Comparison of ENCODE assay signal across 16 mouse cellular contexts in the genomic region with DNA sequence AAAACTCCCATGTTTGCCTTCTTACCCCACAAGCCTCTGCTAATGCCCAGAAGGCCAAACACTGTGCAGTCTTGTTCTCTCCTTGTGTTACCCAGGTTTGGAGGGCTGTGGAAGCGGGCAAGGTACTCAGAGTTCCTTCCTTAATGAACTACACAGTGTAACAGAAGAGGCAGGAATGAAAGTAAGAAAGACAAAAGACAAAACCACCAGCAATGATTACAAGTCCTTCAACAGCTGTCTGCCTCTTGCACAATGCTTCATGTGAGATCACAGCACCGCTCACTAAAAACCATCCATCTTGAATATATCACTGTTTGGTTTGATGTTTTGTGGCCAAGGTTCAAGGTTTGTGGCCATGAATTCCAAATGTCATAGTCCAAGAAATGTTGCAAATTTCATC.
"Had no signal": no experiment of that assay in that cellular context is flagged by ENCODE, and none has a peak within 500 bp of the region (broad histone marks: within the 10 kb centered on the region; RNA-seq: fewer than 3 reads in every experiment).

No protein-coding gene starts in this region.

- H3K27me3 ChIP-seq: limb, embryonic 13.5 days; liver, embryonic 15.5 days; lung, embryonic 15.5 days; midbrain, embryonic 13.5 days; neural tube, embryonic 15.5 days had no signal

- H3K9ac ChIP-seq: limb, embryonic 13.5 days; liver, embryonic 15.5 days; lung, embryonic 15.5 days; midbrain, embryonic 13.5 days; neural tube, embryonic 15.5 days had no signal

- H3K4me2 ChIP-seq: limb, embryonic 13.5 days; liver, embryonic 11.5 days; liver, embryonic 15.5 days; lung, embryonic 15.5 days; midbrain, embryonic 13.5 days; neural tube, embryonic 15.5 days had no signal

- ATAC-seq: midbrain, embryonic 13.5 days had no signal

- H3K36me3 ChIP-seq: limb, embryonic 13.5 days; liver, embryonic 15.5 days; lung, embryonic 15.5 days; midbrain, embryonic 13.5 days; neural tube, embryonic 15.5 days had no signal

- H3K9me3 ChIP-seq: limb, embryonic 13.5 days; liver, embryonic 15.5 days; lung, embryonic 15.5 days; midbrain, embryonic 13.5 days; neural tube, embryonic 15.5 days had no signal

- DNase-seq: kidney, adult 8-10 months; kidney, postnatal 36 days; left cerebral cortex, postnatal 4 days; lung, postnatal 14 days; right cerebral cortex, adult 18-20 months; thymus, adult 18-20 months; thymus, postnatal 14 days had no signal

- H3K4me3 ChIP-seq: layer of hippocampus, adult 2 months; limb, embryonic 13.5 days; liver, embryonic 15.5 days; lung, embryonic 15.5 days; midbrain, embryonic 13.5 days; neural tube, embryonic 15.5 days had no signal

- H3K4me1 ChIP-seq: limb, embryonic 13.5 days; liver, embryonic 15.5 days; lung, embryonic 15.5 days; midbrain, embryonic 13.5 days; neural tube, embryonic 15.5 days had no signal

- H3K27ac ChIP-seq: kidney, postnatal 0 days; layer of hippocampus, adult 2 months; limb, embryonic 13.5 days; liver, embryonic 15.5 days; lung, embryonic 15.5 days; macrophage; midbrain, embryonic 13.5 days; neural tube, embryonic 15.5 days had no signal
